Mouse (Mus musculus): ENCODE data around the gene Romo1. TPM values are rescaled to one million over a fixed set of nuclear protein-coding genes. Genes with fewer than 3 reads are reported as not detected.

Romo1 gene
- polyA plus RNA-seq, 1 experiment from 2014 or later, result 397 TPM

- peaks cover 41% of the 10 kb centered on the region for H3K36me3 ChIP-seq (replicated peaks)
These were observed 1.8 kb downstream of the Romo1 start for GRCm38 (mm10) chr2:156145486-156146130.

DNA sequence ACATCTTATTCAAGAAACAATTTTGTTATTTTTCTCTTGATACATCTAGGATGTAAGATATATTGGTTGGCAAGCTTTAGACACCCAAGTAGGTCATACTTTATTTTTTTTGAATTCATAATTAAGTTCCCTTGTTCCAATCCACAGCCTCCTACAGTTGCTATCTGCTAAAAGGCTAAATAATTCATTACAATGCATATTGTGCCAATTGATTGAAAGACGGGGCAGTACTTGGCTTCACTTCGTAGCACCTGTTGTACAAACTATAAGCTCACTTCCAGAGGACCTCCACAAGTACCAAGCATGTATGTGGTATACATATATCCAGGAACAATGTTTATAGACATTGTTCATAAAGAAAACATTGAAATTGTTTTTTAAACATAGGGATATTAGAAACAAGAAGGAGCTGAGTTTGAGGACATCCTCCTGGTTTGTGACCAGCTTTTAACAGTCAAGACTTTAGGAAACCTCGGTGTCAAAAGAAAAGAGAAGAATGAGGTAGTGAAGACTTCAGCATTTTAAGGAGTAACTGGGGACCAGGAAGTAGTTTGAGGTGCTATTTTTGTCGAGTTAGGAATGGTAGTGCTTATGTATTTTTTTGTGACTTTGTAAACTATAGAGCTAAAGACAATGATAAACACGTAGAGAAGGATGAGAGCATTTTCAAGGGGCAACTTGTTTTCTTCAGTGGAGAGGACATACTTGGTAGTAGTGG, 2.6 kb downstream of the Romo1 start:
- Histone ChIP-seq H3K36me3 (replicated peaks) (peaks cover 47% of the 10 kb centered on the region), H3K27ac (no peak overlapping the region), H3K4me2 (no peak overlapping the region), H3K9me3 (no peaks in the 10 kb centered on the region), H3K9ac (no peak overlapping the region), H3K4me3 (replicated peaks) (no peak overlapping the region), H3K4me1 (peaks cover 19% of the 10 kb centered on the region), H3K27me3 (no peaks in the 10 kb centered on the region)
- WGBS, result 75% methylated on average over 5 of the region's 5 CpGs
- no peak for ATAC-seq (ENCODE audit: low FRiP score)

More at GRCm38 (mm10) chr2:156145486-156146130, 1.8 kb downstream of the Romo1 start:
- no peak for ATAC-seq (ENCODE audit: low FRiP score)
- Histone ChIP-seq H3K4me1 (peaks cover 19% of the 10 kb centered on the region), H3K9ac (no peak overlapping the region), H3K4me3 (replicated peaks) (no peak overlapping the region), H3K4me2 (peak overlapping the region; percentile 72), H3K27me3 (no peaks in the 10 kb centered on the region), H3K27ac (no peak overlapping the region), H3K9me3 (no peaks in the 10 kb centered on the region)
- 60% methylated on average over 11 of the region's 11 CpGs for WGBS

DNA sequence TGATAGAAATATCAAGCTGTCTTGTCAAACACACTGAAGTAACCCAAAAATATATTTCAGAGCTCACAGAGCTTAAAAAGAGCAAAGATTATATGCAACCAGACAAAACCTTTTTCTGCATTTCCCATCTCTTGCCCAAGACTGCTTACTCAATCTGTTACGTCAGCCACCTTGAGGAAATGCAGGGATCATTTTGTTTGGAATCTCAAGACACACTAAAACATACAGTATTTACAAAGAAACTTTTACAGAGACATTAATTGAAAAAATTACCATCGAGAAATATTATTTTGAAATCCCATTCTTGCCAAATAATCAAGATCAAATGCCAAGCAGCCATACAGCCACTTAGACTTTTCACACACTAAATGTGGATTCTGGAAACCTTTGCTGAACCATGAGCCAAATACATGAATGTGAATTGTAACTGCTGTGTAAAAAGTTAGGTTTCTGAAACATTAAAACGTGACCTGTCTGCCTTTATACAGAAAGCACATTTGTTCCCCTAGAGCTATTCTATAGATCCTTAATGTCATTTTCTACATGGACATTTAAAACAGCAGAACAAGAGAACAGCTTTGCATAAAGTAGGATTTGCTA, 3.6 kb downstream of the Romo1 start:
- H3K27ac ChIP-seq, result no peak overlapping the region
- no peak for ATAC-seq (ENCODE audit: low FRiP score)
- 91% methylated on average over 3 of the region's 3 CpGs for WGBS
- H3K9ac ChIP-seq, result no peak overlapping the region
- no peaks in the 10 kb centered on the region for H3K9me3 ChIP-seq
- H3K4me2 ChIP-seq, result no peak overlapping the region
- peaks cover 47% of the 10 kb centered on the region for H3K36me3 ChIP-seq (replicated peaks)
- peaks cover 19% of the 10 kb centered on the region for H3K4me1 ChIP-seq
- H3K27me3 ChIP-seq, result no peaks in the 10 kb centered on the region
- no peak overlapping the region for H3K4me3 ChIP-seq (replicated peaks)

DNA sequence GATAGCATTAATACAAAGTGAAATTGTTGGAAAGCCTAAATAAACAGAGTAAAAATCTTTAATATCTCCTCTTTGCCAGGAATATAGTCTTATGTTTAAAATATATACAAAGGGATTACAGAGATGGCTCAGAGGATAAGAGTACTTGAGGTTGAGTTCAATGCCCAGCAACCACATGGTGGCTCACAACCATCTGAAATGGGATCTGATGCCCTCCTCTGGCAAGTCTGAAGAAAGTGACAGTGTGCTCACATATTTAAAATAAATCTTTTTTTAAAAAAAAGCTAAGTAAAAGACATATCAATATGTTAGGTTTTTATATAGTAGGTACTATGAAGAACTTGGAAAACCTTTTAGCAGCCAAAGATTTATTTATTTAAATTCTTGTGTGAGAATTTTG, 7.7 kb downstream of the Romo1 start:
- Histone ChIP-seq H3K27ac (no peak overlapping the region), H3K27me3 (no peaks in the 10 kb centered on the region), H3K4me3 (replicated peaks) (no peak overlapping the region), H3K4me2 (no peak overlapping the region), H3K9me3 (no peaks in the 10 kb centered on the region), H3K9ac (no peak overlapping the region), H3K36me3 (replicated peaks) (peaks cover 64% of the 10 kb centered on the region), H3K4me1 (no peaks in the 10 kb centered on the region)
- no peak for ATAC-seq (ENCODE audit: low FRiP score)

DNA sequence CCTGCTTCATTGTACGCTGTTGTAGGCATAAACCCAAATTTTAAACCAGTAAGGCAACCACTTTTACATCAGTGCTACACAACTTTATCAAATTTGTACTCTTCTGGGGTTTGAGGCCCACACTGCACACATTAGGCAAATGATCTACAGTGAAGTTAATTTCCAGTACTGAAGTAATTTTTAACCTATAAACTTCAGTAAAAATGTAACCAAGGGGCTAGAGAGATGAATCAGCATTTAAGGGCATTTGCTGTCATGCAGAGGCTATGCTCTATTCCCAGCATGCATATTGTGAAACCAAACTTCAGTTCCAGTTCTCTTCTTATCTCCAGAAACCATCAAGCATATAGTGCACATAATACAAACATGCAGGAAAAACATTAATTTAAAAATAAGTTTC, 21.6 kb downstream of the Romo1 start:
- Histone ChIP-seq H3K9ac (no peak overlapping the region), H3K27me3 (no peaks in the 10 kb centered on the region), H3K27ac (no peak overlapping the region), H3K9me3 (no peaks in the 10 kb centered on the region), H3K4me1 (no peaks in the 10 kb centered on the region), H3K36me3 (replicated peaks) (peaks cover 80% of the 10 kb centered on the region), H3K4me3 (replicated peaks) (no peak overlapping the region), H3K4me2 (no peak overlapping the region)
- 98% methylated on average over 1 of the region's 1 CpGs for WGBS
- no peak for ATAC-seq (ENCODE audit: low FRiP score)

GRCm38 (mm10) chr2:156166557-156166956, 22.7 kb downstream of the Romo1 start:
- no peak overlapping the region for H3K4me2 ChIP-seq
- WGBS, result 96% methylated on average over 5 of the region's 5 CpGs
- no peaks in the 10 kb centered on the region for H3K9me3 ChIP-seq
- no peak for ATAC-seq (ENCODE audit: low FRiP score)
- no peak overlapping the region for H3K4me3 ChIP-seq (replicated peaks)
- no peak overlapping the region for H3K27ac ChIP-seq
- no peak overlapping the region for H3K9ac ChIP-seq
- no peaks in the 10 kb centered on the region for H3K27me3 ChIP-seq
- peaks cover 84% of the 10 kb centered on the region for H3K36me3 ChIP-seq (replicated peaks)
- H3K4me1 ChIP-seq, result no peaks in the 10 kb centered on the region

DNA sequence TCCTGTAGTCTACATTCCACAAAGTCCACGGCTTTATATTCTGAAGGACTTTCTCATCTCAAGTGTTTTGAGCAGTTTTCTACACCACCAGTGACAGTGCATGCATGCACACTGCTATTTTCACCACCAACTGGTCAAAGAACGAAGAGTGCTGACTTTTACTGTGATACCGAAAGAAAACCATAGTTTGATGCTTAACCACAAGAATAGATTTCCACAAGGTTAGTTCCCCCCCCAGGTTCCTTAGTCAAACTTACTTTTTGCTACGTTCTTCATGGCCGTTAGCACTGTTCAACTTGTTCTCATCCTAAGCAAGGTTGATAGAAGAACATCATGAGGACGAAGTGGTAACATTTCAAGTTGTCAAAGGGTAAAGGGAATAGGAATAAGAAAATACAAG, 33.2 kb downstream of the Romo1 start:
- Histone ChIP-seq H3K27me3 (0 out of 2 replicates have a peak, but pooled peaks cover 3% of the 10 kb centered on the region), H3K9ac (no peak overlapping the region), H3K4me1 (peaks cover 27% of the 10 kb centered on the region), H3K4me2 (no peak overlapping the region), H3K9me3 (no peaks in the 10 kb centered on the region), H3K36me3 (replicated peaks) (peaks cover 49% of the 10 kb centered on the region), H3K4me3 (replicated peaks) (no peak overlapping the region), H3K27ac (no peak overlapping the region)
- ATAC-seq (ENCODE audit: low FRiP score), result no peak
- 86% methylated on average over 6 of the region's 6 CpGs for WGBS

DNA sequence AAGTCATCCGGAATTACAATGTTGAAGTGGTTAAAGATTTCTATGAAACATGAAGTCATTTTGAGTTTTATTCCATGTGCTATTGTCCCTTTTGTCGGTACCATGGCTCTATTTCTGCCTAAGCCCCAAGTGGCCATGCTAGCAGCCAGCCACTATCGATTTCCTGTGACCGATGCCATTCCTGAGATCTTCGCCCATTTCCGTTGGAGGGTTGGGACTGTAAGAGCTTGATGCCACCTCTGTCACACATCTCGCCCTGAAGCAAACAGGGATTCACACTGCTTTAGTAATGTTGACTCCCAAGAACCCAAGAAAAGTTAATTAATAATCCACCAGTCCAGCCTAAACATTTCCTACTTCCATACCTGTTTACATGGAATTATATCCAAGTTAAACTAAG, 33.8 kb downstream of the Romo1 start:
- H3K4me2 ChIP-seq, result peak overlapping the region; percentile 69
- WGBS, result 86% methylated on average over 7 of the region's 7 CpGs
- no peak overlapping the region for H3K9ac ChIP-seq
- H3K27me3 ChIP-seq, result 0 out of 2 replicates have a peak, but pooled peaks cover 3% of the 10 kb centered on the region
- peak overlapping the region; percentile 100; the same call in 1 of the 2 replicates for H3K4me3 ChIP-seq (replicated peaks)
- H3K27ac ChIP-seq, result no peak overlapping the region
- H3K4me1 ChIP-seq, result peaks cover 27% of the 10 kb centered on the region
- H3K36me3 ChIP-seq (replicated peaks), result peaks cover 43% of the 10 kb centered on the region
- ATAC-seq (ENCODE audit: low FRiP score), result no peak
- H3K9me3 ChIP-seq, result no peaks in the 10 kb centered on the region

DNA sequence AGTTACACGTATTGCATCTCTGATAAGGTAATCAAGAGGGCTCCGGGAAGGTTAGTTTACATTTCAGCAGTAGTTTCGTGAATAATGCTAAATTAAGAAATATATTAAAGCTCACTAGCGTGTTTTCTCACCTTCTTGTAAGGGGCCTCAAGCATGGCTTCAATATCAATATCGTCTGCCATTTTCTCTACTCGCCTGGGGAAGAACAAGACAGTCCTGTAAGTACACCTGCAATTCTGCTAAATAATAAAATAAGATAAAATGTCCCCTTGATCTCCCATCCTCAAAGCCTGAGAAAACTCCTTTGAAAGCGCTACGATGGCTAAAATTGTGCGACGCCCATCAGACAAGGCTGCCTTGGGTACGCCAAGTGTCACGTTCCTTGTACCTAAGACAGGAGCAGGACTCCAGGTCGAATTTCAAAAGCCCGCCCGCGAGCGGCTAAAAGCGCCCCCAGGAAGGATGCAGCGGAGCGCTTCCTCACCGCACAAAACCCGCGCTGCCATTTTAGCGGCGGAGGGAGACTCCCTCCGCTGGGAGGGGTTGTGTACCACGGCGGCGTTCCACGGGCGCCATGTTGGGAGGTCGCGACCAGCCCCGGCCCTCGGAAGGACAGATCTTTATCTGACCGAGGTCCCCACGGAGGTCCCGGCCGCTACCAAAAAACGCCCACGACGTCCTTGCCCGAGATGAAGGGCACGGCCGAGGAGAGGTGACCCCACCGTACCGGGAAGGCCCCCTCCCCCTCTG, 35.4 kb downstream of the Romo1 start:
- H3K4me2 ChIP-seq, result peak overlapping the region; percentile 69
- peak overlapping the region; percentile 100 for H3K9ac ChIP-seq
- H3K4me3 ChIP-seq (replicated peaks), result peak overlapping the region; percentile 100
- WGBS, result 2% methylated on average over 47 of the region's 47 CpGs
- H3K9me3 ChIP-seq, result no peaks in the 10 kb centered on the region
- H3K27me3 ChIP-seq, result 0 out of 2 replicates have a peak, but pooled peaks cover 3% of the 10 kb centered on the region
- H3K36me3 ChIP-seq (replicated peaks), result peaks cover 30% of the 10 kb centered on the region
- peak overlapping the region; percentile 97 for H3K27ac ChIP-seq
- peak; percentile 54 for ATAC-seq (ENCODE audit: low FRiP score)
- H3K4me1 ChIP-seq, result peaks cover 27% of the 10 kb centered on the region

GRCm38 (mm10) chr2:156179796-156180093, 35.9 kb downstream of the Romo1 start:
- Histone ChIP-seq H3K4me3 (replicated peaks) (peak overlapping the region; percentile 100), H3K27ac (peak overlapping the region; percentile 97), H3K4me1 (peaks cover 27% of the 10 kb centered on the region), H3K4me2 (peak overlapping the region; percentile 25), H3K9ac (peak overlapping the region; percentile 100), H3K27me3 (0 out of 2 replicates have a peak, but pooled peaks cover 3% of the 10 kb centered on the region), H3K36me3 (replicated peaks) (peaks cover 25% of the 10 kb centered on the region), H3K9me3 (no peaks in the 10 kb centered on the region)
- WGBS, result 0% methylated on average over 29 of the region's 41 CpGs
- no peak for ATAC-seq (ENCODE audit: low FRiP score)

DNA sequence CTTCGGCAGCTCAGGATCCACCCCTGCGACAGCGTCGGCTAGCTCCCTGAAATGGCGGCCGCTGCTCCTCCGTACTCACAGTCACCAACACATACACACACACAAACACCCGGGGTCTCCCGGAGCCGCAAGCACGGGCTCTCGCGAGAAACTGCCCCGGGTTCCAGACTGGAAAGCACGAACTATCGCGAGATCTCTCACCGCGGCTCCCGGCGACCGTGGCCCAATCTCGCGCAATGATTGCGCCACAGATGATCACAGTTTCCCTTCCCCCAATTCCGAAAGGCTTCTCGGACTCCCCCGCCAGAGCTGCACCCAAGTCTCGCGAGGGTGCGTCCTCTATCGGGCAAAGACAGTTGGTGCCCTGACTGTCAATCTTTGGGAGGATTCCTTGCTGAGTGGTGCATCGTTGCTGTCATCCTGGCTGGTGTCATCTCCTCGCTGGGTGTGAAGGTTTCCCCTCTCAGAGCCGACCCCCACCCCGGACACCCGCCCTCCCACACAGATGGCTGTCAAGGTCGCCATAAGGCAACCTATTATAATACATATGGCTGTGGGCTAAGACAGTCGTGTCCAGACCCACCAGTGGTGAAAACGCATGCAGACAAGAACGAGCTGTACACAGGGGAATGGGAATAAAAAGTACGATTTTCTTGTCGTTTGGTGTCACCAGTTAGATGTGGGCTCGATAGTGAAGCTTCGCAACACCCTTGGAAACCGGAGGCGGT, 36.4 kb downstream of the Romo1 start, which contains the start of gene Rbm39:
Rbm39 (minus strand) TSS at position 145 of the 728 bp plus-strand sequence.
- peaks cover 27% of the 10 kb centered on the region for H3K4me1 ChIP-seq
- peak; percentile 98 for ATAC-seq (ENCODE audit: low FRiP score)
- WGBS, result under 1% methylated on average over 47 of the region's 47 CpGs
- no peaks in the 10 kb centered on the region for H3K9me3 ChIP-seq
- peak within 1 kb of the TSS; percentile 100 for H3K9ac ChIP-seq
- H3K4me2 ChIP-seq, result peak within 1 kb of the TSS; percentile 69
- H3K4me3 ChIP-seq (replicated peaks), result peak within 1 kb of the TSS; percentile 100
- 0 out of 2 replicates have a peak, but pooled peaks cover 3% of the 10 kb centered on the region for H3K27me3 ChIP-seq
- peaks cover 25% of the 10 kb centered on the region for H3K36me3 ChIP-seq (replicated peaks)
- peak within 1 kb of the TSS; percentile 97 for H3K27ac ChIP-seq
